Mouse (Mus musculus) cerebellum, adult 18-20 months (tissue): Measurements from ENCODE around the gene Zbed4.
"Not testable (repeated sequence)": the region's sequence is repeated elsewhere in the genome, so short reads cannot be mapped to it uniquely, and the experiment has no call there.

Experiments used
- DNase-seq, 2 experiments: peaks; one replicate each; pipeline ENCODE4 v3.0.0; 2021

Zbed4 gene

GRCm38 (mm10) chr15:88813873-88814272 lies 62.4 kb downstream of the Zbed4 start:
- not testable (repeated sequence) for DNase-seq

- DNase-seq = no peak
Observed at GRCm38 (mm10) chr15:88814411-88815047, 63.1 kb downstream of the Zbed4 start.

GRCm38 (mm10) chr15:88815196-88815700 lies 63.8 kb downstream of the Zbed4 start:
- no peak for DNase-seq

GRCm38 (mm10) chr15:88819026-88819905 lies 67.8 kb downstream of the Zbed4 start, which contains the start of the genes Alg12 and Creld2:
Gene Alg12 (minus strand): TSS chr15:88819318.
Gene Creld2 (plus strand): TSS chr15:88819646.
- DNase-seq = peak; percentile 99 to 100

GRCm38 (mm10) chr15:88819906-88820303 lies 68.4 kb downstream of the Zbed4 start:
- DNase-seq = no peak

- DNase-seq = no peak
Observed at GRCm38 (mm10) chr15:88821403-88821802, 69.9 kb downstream of the Zbed4 start.

GRCm38 (mm10) chr15:88822513-88822912 lies 71.1 kb downstream of the Zbed4 start:
- no peak for DNase-seq

GRCm38 (mm10) chr15:88823376-88823775 lies 71.9 kb downstream of the Zbed4 start:
- DNase-seq = no peak

- no peak for DNase-seq
Observed at GRCm38 (mm10) chr15:88827466-88827865, 76.0 kb downstream of the Zbed4 start.

- DNase-seq = peak; percentile 91 to 93
Observed at GRCm38 (mm10) chr15:88827991-88828799, 76.7 kb downstream of the Zbed4 start.

GRCm38 (mm10) chr15:88828800-88829705 lies 77.6 kb downstream of the Zbed4 start:
- peak; percentile 94 to 96 for DNase-seq

- DNase-seq = no peak
Observed at GRCm38 (mm10) chr15:88829791-88830440, 78.5 kb downstream of the Zbed4 start.

GRCm38 (mm10) chr15:88830696-88831095 lies 79.2 kb downstream of the Zbed4 start:
- DNase-seq = no peak

GRCm38 (mm10) chr15:88831482-88831881 lies 80.0 kb downstream of the Zbed4 start:
- no peak for DNase-seq

- DNase-seq = no peak
Observed at GRCm38 (mm10) chr15:88832536-88832935, 81.1 kb downstream of the Zbed4 start.
